Mouse (Mus musculus): ENCODE measurements around the gene Slc12a5.
A peak's percentile ranks its signal among the peaks of the same experiment; 100 is the strongest.

Slc12a5 gene

GRCm38 (mm10) chr2:164979749-164980148 lies 19.1 kb downstream of the Slc12a5 start:
- peak; percentile 89 for DNase-seq (ENCODE audit: low spot score)

- DNase-seq (ENCODE audit: low spot score) = no peak
Observed at GRCm38 (mm10) chr2:164985962-164986361, 25.4 kb downstream of the Slc12a5 start.

GRCm38 (mm10) chr2:164986371-164987027 lies 25.9 kb downstream of the Slc12a5 start:
- no peak for DNase-seq (ENCODE audit: low spot score)

DNA sequence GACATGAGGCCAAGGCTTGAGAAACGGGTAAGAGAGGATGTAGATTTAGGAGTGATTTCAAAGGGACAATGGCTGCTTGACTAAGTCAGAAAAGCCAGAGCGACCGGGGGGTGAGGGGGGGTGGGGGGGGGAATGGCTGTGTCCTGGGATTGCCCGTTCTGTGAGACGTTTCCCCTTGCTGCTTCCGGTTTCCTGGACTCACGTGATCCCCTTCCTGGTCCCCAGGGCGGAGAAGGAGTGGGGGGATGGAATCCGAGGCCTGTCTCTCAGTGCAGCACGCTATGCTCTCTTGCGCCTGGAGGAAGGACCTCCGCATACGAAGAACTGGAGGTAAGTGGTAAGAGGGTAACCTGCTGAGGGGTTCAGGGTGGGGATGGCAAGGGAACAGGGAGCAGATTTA lies 28.2 kb downstream of the Slc12a5 start:
- DNase-seq (ENCODE audit: low spot score) = no peak

- DNase-seq (ENCODE audit: low spot score) = no peak
Observed at GRCm38 (mm10) chr2:164991111-164991510, 30.5 kb downstream of the Slc12a5 start.

GRCm38 (mm10) chr2:164991808-164992207 lies 31.2 kb downstream of the Slc12a5 start:
- no peak for DNase-seq (ENCODE audit: low spot score)

- no peak for DNase-seq (ENCODE audit: low spot score)
Observed at GRCm38 (mm10) chr2:164994156-164994555, 33.6 kb downstream of the Slc12a5 start.

DNA sequence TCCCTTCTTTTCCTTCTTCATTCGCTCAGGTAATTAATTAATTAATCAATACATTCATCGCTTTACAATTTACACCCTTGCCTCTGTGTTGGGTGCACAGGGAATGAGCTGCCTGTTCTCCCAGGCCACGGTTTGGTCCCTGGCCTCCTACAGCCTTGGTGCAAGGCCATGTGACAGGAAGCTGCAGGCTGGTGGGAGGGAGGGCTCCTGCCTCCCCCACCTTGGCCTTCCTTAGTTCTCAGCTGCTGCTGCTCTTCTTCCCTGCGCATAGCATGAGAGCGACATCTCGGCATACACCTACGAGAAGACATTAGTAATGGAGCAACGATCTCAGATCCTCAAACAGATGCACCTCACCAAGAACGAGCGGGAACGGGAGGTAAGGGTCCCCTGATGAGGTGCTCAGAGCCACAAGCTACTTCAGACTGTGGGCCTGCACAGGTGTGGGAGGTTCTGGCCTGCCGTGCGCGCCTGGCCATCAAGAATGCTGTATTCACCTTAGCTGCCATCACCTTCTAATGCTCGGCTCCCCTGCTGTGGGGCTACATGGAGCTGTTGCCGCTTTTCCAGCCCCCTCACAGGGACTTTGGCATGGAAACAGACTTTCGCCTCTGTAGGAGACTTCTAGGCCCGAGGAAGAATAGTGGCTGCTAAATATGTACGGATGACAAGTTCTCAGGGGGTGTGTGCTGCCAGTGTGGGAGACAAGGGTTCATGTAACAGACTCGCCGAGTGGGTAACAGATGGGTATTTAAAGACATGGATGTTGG lies 34.2 kb downstream of the Slc12a5 start:
- DNase-seq (ENCODE audit: low spot score) = no peak

GRCm38 (mm10) chr2:164995976-164996375 lies 35.4 kb downstream of the Slc12a5 start:
- no peak for DNase-seq (ENCODE audit: low spot score)

GRCm38 (mm10) chr2:164996848-164997720 lies 36.5 kb downstream of the Slc12a5 start:
- DNase-seq (ENCODE audit: low spot score) = peak; percentile 23

- DNase-seq (ENCODE audit: low spot score) = peak; percentile 12
Observed at GRCm38 (mm10) chr2:164997721-164998428, 37.3 kb downstream of the Slc12a5 start.

GRCm38 (mm10) chr2:165001958-165002357 lies 41.4 kb downstream of the Slc12a5 start:
- DNase-seq (ENCODE audit: low spot score) = no peak

DNA sequence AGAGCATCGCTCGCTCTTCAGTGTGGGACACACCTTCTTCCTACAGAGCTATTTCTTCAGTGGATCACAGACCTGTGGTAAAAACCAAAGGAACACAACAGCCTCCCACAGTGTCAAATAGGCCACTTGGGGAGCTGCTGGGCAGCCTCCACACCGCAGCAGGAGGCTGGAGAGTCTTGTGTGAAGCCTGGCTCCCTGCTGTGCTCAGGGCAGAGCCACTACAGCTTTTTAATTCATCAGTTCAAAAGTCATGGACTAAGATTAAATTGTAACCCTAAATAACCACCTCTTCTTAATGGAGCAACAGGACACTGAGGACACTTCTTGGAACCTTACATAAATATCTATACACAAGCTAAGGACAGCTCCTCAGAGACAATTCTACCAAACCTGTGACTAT lies 42.5 kb downstream of the Slc12a5 start:
- DNase-seq (ENCODE audit: low spot score) = no peak

DNA sequence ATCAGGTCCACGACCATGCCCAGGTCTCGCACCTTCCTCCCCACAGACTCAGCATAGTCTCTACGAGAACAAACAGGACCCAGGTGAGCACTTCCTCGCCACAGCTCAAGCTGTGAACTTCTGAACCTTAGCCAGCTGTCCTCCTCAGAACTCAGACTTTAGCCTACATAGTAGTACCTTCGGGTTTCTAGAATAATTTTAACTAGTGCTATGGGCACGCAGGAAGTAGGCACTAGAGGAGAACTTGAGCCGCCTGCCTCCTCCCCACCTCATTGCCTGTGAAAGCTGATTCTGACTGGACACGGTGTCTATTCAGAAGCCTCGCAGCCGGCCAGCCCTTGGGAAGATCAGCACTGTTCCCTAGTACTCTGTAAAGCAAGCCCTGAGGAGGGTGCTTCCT lies 43.6 kb downstream of the Slc12a5 start:
- no peak for DNase-seq (ENCODE audit: low spot score)

- DNase-seq (ENCODE audit: low spot score) = no peak
Observed at GRCm38 (mm10) chr2:165006813-165007212, 46.2 kb downstream of the Slc12a5 start.

- no peak for DNase-seq (ENCODE audit: low spot score)
Observed at GRCm38 (mm10) chr2:165007986-165008385, 47.4 kb downstream of the Slc12a5 start.

GRCm38 (mm10) chr2:165009161-165009560 lies 48.6 kb downstream of the Slc12a5 start:
- DNase-seq (ENCODE audit: low spot score) = no peak

DNA sequence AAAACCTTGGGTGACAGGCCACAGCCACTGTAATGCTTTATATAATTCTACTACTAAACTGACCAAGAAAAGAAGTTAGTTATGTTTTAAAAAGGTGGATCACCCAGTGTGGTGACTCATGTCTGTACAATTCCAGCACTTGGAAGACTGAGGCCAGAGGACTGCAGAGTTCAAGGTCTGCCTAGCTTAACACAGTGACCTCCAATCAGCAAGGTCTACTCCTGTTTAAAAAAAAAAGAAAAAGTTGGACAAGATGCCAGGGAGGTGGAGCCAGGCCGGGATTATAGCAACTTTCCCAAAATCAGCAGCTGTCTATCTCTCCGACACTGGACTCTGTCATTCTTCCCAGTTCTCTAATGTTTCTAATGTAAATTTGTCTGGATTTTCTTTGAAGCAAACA lies 49.0 kb downstream of the Slc12a5 start:
- no peak for DNase-seq (ENCODE audit: low spot score)

DNA sequence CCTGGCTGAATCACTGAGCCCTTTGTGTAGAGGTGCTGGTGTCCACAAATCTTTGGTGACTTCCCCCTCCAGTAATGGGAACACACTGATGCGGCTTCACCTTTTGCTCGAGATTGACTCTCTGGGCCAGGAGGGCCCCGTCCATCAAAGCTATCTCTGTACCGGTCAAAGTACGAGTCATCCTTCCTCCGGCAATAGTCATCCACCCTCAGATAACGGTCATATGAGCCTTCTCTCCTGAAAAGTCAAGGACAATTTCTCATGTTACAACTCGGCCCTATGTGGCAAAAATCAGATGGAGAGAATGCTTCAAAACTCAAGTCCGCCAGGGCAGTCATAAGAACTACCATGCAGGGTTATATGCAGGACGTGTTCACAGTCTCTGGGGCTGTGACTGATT lies 49.7 kb downstream of the Slc12a5 start:
- no peak for DNase-seq (ENCODE audit: low spot score)

DNA sequence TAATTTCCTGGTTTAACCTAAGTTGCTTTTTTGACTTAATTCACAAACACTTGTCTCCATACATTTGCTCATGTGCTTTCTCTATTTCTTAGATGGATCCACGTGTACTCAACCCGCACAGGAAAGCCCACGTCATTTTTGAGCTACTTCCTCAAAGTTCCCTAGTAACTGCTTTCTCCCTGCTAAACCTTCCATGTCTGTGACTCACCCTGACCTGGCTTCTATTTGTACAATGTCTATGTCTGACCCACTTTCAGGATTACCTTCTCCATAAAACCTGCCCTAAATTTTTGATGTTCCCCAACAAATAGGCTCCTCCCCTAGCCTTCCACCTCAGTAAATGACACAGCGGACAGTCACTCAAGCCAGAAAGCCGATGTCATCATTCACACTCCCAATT lies 54.3 kb downstream of the Slc12a5 start:
- DNase-seq (ENCODE audit: low spot score) = no peak

- DNase-seq (ENCODE audit: low spot score) = no peak
Observed at GRCm38 (mm10) chr2:165020490-165020889, 59.9 kb downstream of the Slc12a5 start.

- DNase-seq (ENCODE audit: low spot score) = no peak
Observed at GRCm38 (mm10) chr2:165027163-165027562, 66.6 kb downstream of the Slc12a5 start.
